Mouse (Mus musculus) c-Kit-positive CD71-positive TER-119-positive erythroid progenitor cells, embryonic 14.5 days (primary cell): Measurements from ENCODE around the gene Gpx4.

Experiments
- DNase-seq: peaks from one replicate; pipeline ENCODE4 v3.0.0-alpha.2; 2013; ENCODE audit warnings: low spot score

The Gpx4 gene

DNA sequence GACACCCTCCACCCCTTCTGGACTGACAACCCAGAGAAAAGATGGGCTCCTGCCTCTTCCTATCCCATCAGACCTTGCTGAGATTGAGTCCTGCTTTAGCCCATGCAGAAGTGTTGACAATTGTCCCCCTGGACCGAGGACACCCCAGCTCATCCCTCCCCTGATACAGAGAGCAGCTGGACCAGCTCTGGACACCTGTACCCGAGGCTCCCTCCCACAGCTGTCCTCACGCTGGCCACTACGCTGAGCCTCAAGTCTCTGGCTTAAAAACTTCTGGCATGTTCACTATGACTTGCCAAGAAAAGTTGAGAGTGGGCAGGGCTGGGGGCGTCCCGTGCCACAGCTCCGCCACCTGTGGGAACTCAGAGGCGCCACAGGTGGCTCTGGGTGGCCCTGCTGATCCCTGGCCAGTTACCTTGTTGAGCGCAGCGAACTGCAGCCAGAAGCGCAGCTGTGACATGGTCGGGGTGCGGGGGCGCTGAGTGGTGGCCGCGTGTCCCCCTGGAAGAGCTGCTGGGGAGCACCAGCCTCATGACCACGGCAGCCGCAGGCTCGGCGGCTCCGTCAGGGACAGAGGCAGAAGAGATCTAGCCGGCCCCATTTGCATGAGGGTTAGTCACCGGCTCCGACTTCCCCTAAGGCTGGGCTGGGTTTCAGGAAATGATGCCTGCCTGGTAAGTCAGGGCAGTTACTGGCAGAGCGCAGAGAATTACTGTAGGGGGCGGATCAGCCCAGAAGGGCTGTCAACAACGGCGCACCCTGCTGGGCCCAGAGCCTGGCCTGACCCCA is 28.0 kb downstream of the Gpx4 start:
- DNase-seq: peak; percentile 53

DNA sequence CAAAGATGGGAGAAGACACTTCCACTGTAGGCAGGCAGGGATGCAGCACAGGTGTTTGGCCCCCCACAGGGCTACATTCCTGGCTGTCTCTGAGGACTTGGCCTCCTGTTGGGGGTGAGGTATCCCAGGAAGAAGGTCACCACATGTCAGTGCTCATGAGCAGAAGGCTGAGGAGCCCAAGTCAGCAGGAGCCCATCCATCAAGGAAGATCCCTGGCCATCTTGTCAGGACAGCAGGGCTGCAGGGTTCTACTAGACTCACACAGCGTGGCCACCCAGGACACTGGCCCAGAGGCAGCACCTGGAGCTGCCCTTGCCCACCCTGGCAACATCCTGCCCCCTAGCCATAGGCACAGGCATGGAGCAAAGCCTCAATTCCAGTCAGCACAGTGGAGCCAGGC is 29.0 kb downstream of the Gpx4 start:
- no peak for DNase-seq

GRCm38 (mm10) chr10:80076386-80076785 is 29.4 kb downstream of the Gpx4 start:
- no peak for DNase-seq

- no peak for DNase-seq
Observed at GRCm38 (mm10) chr10:80077312-80077711, 30.3 kb downstream of the Gpx4 start.

DNA sequence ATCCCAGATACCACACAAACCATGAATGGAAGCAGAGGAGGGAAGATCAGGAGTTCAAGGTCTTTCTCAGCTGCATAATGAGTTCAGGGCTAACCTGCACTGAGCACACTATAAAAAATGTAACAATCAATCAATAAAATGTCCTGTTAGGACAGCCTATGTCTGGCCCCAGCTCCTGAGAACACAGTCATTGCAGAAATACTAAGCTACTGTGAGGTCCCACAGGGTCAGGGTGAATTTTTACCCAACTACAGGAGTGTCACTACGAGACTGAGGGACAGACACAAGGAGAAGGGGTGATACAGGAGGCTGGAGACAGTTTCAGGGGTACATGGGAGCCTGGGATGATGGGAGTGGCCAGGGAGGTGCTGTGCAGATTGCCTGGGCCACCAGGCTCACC is 31.4 kb downstream of the Gpx4 start:
- no peak for DNase-seq

DNA sequence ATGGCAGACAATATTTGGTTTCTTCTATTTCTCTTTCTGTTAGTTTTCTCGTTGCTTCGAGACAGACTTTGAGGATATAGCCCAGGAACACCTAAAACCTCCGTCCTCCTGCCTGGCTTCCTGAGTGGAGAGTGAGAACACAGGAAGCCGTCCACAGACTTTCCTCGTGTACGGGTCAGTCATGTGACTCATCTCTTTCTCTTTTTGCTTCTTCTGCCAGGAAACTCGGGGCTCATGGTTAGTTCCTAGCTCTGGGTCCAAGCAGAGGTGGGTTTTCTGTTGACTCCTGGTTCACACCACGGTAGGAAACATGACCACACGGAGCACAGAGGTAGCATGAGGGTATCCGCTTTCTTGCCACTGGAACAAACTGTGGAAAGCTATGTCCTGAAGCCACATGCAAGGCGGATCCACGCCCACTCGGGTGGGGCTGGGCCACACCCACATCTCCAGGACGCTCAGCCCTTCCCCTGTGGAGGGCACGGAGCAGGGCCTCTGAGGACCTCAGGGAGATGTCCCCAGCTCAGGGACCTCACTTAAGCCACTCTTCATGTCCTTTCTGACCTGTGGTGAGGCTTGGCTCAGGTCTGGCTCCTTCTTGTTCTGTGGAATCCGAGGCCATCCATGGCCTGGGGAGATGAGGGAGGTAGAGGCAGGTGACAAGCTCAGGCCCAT is 33.6 kb downstream of the Gpx4 start:
- DNase-seq: peak; percentile 75

DNA sequence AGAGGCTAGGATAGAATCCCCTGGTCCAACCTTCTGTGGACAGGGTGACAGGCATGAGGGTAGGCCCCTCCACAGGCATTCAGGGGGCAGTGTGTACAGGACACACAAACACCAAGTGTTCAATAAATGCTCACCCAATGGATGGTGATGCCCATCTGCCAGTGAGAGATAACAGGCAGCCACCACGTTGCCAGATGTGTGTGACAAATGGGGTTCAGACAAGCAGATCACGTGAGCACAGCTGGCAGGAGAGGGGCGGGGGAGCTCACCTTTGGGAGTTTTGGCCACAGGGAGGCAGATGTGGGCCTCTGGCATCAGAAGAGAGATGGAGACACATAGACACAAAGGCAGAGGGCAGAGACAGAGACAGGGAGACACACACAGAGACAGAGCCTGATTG is 34.1 kb downstream of the Gpx4 start:
- DNase-seq: peak; percentile 88

GRCm38 (mm10) chr10:80084817-80085487 is 38.0 kb downstream of the Gpx4 start:
- DNase-seq: no peak

GRCm38 (mm10) chr10:80086847-80087246 is 39.9 kb downstream of the Gpx4 start:
- DNase-seq: no peak

- no peak for DNase-seq
Observed at GRCm38 (mm10) chr10:80087483-80087882, 40.5 kb downstream of the Gpx4 start.

GRCm38 (mm10) chr10:80089146-80089545 is 42.2 kb downstream of the Gpx4 start:
- no peak for DNase-seq

DNA sequence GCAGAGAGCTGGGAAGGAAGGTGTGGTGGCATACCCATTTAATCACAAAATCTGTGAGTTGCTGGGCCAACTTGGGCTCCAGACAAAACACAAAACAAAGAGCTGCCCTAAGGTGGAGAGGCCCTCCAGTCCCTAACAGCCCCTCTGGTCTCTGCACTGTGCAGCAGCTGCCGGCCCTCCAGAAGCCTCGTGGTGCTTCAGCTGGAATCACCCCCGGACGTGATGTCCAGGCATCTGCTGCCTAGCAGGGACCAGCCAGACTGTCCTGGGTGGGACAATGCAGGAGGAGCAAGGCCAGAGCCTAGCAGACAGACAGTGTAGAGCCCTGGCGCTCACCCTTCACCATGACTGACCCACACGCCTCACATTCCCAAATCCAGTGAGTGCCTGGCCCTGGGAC is 44.6 kb downstream of the Gpx4 start:
- DNase-seq: no peak

GRCm38 (mm10) chr10:80092690-80093089 is 45.7 kb downstream of the Gpx4 start:
- no peak for DNase-seq

- no peak for DNase-seq
Observed at GRCm38 (mm10) chr10:80094085-80094484, 47.1 kb downstream of the Gpx4 start.

DNA sequence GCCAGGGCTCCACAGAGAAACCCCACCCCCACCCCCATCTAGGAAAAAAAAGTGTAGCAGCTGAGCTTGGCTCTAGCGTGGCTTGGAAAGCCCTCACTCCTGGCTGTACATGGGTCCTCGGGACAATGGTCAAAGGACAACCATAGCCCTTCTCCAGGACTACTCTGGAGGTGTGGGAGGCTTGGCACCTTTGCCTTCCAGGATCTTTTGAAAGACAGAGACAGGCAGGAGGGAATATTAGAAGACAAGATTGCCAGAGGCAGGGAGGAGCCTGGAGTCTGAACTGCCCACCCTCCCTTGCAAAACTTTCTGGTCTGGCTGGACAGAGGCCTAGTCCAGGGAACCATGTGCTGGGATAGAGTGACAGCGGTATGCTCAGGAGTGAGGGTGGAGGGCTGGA is 47.7 kb downstream of the Gpx4 start:
- DNase-seq: no peak

- DNase-seq: no peak
Observed at GRCm38 (mm10) chr10:80095547-80095946, 48.6 kb downstream of the Gpx4 start.

GRCm38 (mm10) chr10:80097275-80097674 is 50.3 kb downstream of the Gpx4 start:
- no peak for DNase-seq

DNA sequence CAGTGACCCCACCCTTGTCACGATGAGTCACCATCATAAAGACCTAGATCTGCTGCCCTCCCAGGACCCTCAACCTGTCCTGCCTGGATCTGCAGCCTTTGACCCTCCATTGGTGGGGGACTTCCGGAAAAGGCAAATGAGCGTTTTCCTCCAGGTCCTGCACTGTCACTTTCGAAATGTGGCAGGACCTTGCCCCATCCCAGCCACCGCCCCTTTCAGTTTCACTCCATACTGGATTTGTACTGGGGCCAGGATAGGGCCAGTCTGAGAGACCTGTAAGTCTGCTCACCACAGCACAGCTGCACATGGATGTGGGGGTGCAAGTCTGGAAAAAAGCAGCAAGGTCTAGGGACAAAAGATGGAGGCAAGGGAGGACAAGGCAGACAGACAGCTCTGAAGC is 51.7 kb downstream of the Gpx4 start:
- DNase-seq: no peak

DNA sequence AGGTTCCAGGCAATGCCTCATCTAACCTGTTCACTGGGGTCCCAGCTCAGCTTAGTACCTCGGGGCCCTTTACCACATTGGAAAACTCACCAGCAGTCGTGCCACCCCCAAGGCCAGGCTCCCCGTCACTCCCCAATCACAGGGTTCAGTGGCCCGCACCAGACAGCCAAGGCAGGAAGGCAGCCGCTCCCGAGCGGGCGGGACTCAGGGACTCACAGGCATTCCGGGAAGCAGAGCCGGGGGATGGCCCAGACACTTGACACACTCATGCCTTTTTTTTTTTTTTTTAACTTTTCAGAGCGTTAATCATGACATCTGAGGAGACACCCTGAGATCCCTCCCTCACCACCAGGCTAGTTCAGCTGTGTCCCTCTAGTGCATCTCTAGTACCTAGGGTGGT is 54.0 kb downstream of the Gpx4 start:
- DNase-seq: peak; percentile 44

DNA sequence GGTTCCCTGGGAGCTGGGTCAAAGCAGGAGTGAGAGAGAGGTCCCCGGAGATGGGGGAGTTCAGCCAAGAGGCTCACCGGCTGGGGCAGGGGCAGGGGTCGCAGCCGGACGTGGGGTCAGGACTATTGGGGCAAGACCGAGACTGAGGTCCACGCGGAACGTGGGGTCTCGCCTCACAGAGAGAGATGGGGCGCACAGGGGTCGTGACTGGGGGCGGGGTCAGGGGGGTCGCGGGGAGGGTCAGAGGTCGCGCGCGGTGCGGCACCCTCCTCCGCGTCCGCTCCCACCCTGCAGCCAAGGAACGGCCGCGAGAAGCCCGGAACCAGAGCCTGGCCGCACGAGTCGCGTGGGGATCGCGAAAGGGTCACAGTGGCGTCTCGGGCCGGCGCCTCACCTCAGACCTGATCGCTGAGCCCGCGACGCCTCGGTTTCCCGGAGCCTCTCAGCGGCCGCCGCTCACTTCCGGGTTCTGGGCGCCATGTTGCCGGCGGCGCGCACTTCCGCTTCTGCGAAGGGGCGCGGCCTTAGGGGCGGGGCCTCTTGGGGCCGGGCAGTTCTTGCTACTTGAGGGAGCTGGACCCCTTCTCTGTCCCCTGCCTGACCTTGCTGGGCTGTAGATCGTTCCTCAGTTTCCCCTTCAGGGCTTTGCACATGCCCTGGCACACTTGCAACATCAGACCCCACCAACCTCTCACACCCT is 55.4 kb downstream of the Gpx4 start:
- peak; percentile 77 for DNase-seq

DNA sequence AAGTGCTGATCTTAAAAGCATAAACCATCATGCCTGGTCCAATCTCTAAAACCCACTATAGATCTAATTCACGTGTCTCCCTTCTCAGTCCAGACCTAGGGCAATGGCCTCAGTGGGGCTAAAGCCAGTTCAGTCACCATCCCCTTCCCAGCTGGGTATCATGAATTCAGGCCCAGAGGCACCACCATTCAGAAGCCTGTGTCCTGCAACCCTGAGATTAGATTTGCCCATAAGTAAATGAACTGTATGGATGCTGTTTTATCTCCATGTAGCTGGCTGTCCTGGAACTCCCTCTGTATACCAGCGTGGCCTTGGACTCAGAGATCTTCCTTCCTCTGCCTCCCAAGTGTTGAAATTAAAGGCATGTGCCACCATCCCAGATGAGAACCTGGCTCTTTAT is 56.1 kb downstream of the Gpx4 start:
- peak; percentile 60 for DNase-seq

- no peak for DNase-seq
Observed at GRCm38 (mm10) chr10:80104181-80104580, 57.2 kb downstream of the Gpx4 start.

DNA sequence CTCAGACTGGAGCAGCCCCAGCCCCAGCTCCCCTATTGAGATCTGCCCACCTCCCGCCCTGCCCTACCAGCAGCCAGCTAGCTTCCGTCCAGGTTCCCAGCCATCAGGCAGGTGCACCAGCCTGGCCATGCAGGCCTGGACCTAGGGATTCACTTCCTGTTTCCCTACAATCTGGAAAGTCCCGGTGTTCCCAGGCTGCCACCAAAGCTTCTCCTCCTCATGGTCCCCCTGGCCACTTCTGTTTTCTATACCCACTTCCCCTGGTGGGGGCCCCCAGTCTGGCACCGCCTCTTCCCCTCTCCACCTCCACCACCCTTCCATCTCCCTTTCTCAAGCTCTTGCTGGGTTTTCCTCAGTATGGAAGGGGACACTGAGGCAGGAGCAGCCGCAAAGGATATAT is 58.5 kb downstream of the Gpx4 start, which contains the start of gene Sbno2:
Gene Sbno2 (minus strand): TSS at position 112 of the 400 bp plus-strand sequence.
- no peak for DNase-seq
